Mouse (Mus musculus): ENCODE measurements at regions not wholly inside any gene's neighbourhood (a gene's known extent, or its start where the extent isn't known, plus 50 kb on each side); places are given as distances from the start of the nearest gene placed in this dataset.

DNA sequence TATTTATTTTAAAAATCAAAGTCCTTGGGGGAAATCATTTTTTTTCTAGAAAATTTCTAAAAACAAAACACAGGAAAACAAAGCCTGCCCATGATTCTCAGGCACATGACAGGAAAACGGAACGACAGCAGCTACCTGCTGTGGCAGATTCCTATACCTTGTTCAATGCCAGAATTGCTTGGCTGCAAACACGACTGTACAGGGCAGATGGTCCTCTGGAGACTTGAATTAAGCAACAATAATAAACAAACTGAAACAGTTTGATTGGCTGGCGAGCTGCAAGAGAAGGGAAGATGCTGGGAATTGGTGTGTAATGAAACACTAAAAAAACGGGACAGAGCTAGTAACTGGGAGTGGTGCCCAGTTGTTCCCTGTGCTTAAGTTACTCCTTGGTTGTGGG, 280.1 kb downstream of the Slc4a3 start:
- intact Hi-C loops (cut with DNase I), result no loop called here

DNA sequence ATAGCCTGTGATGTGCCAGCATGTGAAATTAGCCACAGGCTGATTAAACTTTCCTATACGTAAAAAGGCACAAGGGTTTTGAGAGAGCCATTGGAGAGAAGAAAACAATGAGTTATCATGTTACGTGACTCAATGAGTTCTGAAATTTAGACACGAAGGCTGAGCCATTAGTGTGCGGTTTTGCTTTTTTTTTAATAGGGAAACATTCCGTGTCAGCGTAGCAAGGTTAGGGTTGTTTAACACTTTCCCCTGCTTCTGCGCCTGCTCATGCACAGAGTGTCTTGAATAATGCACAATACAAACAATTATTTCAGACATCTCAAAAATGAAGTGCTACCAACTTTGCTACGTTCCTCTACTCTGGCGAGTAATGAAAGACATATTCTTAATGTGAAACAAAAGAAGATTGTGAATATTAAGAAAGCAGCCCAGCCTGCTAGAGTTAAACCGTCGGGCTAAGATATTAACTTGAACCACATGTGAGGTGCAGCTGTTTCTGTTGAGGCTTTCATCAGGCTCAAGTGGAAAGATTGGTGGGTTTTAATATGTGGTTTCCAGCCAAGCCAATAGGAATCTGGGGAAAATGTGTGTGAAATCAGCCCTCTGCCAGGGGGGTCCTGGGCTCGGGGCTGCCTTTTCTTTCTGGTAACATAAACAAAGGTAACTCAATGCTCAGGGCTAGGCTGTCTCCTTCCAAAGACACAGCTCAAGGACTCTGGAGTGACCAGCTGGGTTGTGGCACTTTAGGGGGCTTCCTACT, 287.2 kb downstream of the Slc4a3 start:
- intact Hi-C loops (cut with DNase I), result no loop called here

DNA sequence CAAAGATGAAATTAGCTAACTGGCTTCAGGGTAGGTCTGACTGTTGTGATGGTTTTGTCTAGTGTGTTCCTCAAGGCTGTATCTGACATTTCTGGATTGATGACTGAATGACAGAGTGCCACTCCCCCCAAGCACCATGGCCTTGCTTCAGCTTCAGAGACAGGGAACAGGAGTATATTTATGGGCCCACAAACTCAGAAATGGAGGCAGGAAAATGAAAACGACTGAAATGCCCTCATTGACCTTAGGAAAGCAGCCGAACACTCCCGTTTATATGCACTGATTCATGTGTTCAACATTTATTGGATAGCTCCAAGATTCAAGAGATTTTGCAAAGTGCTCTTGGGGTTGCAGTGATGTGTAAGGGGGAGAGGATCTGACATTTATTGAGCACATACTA, 288.3 kb downstream of the Slc4a3 start:
- intact Hi-C loops (cut with DNase I), result no loop called here

DNA sequence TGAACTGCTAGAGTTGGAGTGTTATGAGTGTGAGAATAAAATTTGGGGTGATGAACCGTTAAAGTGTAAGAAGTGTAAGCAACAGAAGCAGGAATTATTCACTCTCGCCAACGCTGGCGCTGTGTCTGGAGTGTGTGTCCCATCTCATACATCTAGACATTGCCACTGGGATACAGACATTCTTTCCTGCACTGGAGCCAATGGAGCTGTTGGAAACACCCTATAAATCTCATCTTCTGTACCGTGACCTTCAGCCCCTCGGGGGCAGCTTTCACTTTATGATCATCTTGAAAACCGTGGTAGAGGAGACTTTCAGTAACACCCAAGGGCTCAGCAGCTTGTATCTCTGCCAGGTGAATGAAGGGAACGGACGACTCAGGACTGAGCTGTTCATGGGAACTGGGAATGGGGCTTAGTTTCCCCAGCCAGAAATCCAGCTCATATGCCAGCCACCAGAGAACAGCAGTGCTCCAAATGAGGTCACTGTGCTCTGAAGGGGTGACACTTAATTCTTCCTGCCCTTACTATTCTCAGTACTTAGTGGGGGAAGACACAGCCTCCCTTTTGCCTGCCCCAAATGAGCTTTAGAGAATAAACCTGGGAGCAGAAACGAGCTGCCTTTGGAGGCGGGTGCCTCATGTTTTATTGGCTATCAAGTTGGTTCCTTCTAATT, 293.6 kb downstream of the Slc4a3 start:
- intact Hi-C loops (cut with DNase I), result no loop called here

DNA sequence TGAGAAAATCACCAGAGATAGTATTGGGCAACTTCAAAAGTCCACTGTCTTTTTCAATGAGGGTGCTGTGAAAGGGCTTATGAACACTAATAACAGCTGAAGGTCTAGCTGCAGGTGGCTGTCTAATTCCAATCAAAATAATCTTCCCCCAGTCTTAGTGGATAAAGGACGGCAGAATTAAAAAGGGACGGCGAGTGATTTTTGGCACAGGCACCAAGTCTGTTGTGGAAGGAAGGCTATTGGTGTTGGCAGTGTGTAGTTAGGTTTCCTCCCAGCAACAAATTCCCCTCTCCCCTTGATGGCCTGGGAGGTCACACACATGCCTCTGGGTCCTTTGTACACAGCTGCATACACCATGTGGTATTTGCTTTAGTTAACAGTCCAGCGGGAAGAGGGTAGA, 296.3 kb downstream of the Slc4a3 start:
- intact Hi-C loops (cut with DNase I), result no loop called here

DNA sequence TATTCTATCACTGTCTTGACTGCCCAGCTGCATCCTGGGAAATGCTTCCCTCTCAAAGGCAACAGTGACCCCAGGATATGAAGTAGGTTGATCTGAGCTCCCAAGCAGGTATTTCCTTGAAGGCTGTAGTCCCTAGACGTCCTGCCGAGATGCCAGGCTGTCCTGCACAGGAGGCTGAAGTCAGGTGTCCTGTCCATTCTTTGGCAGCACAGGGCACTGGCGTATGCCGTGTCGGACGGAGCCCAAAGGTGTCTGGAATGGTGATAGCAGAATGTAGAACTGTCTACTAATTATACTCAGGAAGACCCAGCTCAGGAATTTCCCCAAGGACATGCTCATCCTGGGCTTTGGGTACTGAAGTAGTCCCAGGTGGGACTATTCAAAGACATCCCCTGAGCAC, 297.3 kb downstream of the Slc4a3 start:
- intact Hi-C loops (cut with DNase I), result no loop called here

DNA sequence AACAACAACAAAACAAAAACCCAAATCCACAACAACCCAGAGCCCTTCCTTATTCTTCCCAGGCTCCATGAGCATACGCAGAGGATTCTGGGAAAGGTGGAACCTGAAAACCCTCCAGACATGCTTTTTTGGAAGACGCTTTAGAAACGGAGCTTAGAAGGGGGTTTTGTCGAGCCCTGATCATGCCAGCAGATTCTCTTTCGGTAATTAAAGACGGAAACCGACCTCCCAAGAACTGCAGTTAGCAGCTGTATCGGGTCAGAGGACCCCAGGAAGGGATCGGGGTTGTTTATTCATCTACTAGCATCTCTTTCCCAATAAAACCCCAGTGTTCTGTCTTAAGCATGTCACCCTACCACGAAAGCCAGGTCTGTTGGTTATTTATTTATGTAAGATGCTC, 298.1 kb downstream of the Slc4a3 start:
- intact Hi-C loops (cut with DNase I), result no loop called here

DNA sequence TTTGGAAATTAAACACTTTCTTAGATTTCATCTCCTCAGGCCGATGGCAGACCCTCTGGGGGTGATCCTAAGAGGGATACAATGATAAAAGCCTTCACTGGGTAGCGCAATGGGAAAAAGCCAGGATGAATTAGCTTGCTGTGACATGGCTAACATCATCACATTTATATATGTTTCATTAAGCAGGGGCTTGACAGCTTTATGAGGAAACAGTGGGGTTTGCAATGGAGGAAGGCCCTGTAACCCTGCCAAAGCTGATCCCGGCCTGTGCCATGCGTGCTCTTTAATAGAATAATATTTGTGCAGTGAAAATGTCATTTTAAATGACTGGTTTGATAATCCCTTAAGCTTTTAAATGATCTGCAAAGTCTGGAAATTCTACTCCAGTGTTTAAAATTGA, 298.5 kb downstream of the Slc4a3 start:
- intact Hi-C loops (cut with DNase I), result no loop called here

DNA sequence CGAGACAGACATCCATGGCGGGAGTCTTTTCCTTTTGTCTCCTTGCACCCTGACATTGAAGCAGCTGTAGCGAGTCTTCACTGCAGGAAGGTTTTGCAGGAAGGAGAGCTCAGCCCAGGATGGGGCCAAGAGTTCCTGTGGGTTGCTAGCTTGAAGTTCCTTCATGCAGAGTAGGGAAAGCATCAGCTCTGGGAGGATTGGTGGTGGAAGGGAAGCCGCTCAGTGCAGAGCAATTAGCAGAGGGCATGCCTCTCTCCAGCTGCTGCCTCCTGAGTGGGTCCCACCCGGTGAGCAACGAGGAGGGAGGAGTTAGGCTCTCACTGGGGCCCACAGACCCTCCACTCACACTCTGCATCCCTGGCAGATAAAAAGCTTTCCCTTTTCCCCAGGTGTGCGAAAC, 298.9 kb downstream of the Slc4a3 start:
- intact Hi-C loops (cut with DNase I), result no loop called here

DNA sequence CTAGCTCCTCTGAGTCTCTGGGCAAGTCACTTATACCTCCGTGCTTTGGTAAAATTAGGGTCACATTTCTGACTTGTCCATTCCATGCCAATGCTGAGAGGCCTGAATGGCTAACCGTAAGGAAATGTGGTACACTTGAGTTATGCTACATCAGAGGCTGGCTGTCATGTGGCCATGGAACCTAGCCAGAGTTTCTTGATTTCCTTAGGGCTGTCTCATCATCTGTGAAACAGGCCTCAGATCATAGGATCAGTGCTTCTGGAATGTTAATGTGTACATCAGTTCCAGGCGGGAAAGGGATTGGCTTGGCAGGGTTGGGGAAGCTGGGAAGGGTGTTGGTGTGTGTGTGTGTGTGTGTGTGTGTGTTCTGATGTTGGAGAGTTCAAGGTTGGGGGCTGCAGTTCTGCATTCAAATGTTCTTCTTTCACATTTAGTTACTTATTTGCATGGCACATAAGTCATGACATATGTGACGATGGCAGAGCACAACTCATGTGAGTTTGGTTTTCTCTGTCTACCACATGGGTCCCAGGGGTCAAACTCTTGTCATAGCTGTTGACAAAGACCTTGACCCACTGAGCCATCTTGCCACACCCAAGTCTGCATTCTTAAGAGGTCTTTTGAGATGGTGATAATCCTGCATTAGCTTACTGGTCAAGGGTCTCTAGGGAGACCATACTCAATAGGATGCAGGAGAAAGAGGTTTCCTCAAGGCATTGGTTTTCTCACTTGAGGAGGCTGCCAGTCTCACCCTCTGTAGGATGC, 299.9 kb downstream of the Slc4a3 start:
- intact Hi-C loops (cut with DNase I), result no loop called here

DNA sequence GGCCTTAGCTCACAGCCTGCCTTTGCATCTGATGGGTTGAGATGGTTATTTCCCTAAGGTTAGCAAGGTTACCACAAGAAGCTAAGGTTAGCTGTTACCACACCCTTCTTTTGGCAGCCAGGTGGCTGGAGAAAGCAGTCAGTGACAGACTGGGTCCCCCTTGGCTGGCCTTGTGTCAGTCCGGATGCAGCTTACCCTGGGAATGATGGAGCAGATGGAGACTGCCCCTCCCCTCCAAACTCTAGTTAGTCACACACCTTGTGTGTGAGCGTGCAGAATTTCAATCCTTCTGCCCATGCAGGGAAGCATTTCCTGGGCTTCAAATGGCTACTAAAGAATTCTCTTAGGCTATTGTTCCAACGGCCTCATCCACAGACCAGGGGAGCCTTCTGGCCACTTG, 301.6 kb downstream of the Slc4a3 start:
- intact Hi-C loops (cut with DNase I), result no loop called here

DNA sequence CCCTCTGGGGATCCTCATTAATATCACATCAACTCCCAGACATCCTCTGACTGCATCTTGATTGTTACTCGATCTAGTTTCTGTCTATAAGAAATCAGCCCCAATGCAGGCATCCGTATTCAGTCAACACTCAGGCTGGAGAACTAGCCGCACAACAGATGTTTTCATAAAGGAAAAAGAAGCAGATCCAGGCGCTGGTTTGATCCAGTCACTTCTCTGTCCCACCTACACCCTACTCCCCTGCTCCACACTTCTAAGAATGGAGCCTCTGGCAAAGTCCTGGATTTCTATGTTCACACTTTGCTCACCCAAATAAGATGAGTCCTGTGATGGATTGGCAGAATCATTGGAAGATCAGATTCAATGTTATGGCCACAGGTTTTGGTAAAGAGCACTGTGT, 302.4 kb downstream of the Slc4a3 start:
- intact Hi-C loops (cut with DNase I), result no loop called here

DNA sequence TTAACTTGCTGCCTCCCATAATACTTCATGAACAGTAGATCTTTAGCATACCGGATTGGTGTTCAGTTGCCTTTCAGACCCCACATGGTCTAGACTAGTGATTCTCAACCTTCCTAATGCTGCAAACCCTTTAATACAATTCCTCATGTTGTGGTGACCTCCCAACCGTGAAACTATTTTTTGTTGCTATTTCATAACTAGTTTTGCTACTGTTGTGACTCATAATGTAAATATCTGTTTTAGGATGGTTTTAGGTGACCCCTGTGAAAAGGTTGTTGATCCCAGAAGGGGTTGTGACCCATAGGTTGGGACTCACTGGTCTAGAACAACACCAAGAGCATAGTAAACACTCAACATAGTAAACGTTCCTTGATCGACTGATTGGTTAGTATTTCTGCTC, 304.1 kb downstream of the Slc4a3 start:
- intact Hi-C loops (cut with DNase I), result no loop called here

DNA sequence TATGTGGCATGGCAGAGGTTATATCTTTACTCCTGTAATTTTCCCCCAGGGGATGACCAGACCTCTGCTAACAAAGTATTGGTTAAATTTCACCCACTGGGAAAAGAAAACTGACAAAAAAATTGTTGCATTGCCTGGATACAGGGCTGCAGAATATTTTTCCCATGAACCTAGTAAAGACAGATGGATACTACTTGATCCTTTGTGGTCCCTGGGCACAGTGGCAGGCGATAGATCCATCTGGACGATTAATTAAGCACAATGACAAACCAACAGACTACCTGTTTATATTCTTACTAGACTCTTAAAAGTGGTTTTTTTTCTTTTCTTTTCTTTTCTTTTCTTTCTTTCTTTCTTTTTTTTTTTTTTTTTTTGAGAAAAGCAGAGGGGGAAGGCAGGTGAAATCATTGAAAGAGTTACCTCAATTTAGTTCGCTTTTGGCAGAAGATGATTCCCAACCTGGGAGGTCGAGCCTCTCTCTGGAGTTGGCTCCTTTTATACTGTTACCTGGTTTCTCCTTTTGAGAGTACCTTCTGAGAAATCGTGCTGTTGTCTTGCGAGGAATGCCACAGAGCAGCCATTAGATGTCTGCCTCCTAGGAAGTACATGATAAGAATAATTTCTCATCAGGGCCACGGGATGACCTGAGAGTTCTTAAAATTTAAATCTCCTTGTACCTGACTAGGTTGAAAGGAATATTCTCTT, 312.6 kb downstream of the Slc4a3 start:
- intact Hi-C loops (cut with DNase I), result no loop called here

DNA sequence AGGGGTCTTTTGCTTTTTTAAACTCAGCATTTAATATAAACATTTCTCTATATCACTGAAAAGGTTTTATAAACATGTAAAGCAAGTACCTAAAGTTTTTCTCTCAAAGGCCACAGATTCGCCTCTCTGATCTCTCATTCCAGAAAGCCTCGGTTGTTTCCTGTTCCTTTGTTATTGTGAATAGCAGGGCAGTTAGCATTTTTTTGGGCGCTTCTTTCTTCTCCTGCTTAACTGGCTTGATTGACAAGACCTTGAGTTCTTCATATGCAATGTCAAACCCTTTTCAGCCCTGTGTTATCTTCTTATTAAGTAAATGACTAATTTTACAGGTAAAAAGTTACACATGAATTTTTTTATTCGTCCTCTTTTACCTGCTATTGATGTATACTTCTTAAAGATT, 316.7 kb downstream of the Slc4a3 start:
- intact Hi-C loops (cut with DNase I), result no loop called here

DNA sequence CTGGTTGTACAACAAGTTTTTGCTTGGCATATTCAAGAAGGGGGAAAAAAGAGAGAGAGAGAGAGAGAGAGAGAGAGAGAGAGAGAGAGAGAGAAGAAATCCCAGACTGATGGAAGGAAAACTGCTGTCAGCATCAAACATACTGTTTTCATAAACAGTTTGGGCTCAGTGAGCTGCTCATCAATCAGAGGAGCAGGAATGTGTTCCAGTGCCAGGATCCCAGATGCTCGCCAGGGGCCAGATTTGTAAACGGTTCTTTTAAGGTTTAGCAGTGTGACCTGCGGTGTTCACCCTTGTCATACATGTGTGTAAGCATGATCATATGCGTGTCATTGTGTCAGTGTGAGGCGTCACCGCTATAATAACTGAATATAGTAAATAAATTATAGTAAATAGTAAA, 320.5 kb downstream of the Slc4a3 start:
- intact Hi-C loops (cut with DNase I), result no loop called here

DNA sequence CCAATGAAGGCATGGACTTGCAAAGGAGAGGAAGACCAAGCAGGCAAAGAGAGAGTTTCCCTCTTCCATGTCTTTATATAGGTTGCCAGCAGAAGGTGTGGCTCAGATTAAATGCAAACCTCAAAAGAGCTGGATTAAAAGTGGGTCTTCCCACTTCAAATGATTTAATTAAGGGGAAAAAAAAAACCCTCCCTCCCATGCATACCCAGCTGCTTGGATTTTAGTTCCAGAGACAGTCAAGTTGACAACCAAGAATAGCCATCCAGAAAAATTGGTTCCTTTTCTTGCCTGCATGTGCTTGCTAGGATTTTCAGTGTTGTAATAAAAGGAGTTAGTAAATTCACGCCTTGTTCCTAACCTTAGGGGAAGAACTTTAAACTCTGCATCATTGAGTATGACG, 323.3 kb downstream of the Slc4a3 start:
- intact Hi-C loops (cut with DNase I), result no loop called here

DNA sequence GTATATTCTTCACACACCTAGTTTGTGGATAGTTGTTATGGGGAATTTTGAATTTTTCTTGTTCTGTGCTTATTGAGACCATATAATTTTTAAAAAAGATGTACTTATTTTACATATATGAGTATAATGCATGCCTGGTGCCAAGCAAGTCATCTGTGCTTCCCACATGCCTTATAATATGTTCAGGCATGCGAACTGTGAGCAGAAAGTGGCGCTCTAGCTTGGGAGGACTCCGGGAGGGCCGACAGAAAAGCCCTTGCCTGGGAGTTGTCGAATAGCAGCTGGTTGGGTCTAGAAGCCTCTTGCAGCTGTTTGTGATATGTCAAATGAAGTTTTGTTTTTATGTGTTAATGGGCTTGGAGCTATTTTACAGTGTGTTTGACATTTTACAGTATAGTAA, 323.8 kb downstream of the Slc4a3 start:
- intact Hi-C loops (cut with DNase I), result no loop called here

DNA sequence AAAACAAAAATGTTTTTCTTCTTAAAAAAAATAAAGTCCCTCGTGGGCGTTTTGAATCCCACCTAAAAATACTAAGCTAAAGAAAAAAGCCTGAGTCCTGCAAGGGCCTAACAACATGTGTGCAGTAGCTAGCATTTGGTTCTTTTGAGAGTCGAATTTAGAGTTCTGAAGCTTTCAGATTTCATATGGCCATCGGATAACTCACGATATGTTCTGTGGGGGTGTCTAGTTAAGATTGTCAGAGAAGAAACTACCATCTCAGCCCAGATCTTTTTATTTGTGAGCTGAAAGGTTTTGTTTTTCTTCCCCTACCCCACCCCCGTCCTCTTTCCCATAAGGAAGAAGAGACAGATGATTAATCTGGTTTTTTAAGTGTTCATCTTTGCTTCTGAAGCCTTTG, 327.8 kb downstream of the Slc4a3 start:
- intact Hi-C loops (cut with DNase I), result no loop called here

DNA sequence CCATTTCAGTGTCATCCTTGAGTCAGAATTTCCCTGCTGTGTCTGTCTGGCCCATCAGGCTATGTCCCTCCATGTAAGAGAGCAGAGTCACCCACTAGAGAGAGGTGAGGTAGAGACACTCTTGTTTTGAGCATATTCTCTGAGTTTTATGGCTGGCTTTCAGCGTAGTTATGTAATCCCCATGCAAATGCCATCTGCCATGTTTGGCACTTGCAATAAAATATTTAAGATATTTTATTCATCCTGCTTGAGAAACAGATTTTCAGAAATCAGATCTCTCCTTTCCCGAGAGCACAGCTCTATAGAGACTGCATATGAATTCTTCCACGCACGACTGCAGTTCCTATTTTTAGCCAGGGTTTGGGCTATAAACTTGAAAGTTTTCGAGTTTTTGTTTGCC, 331.1 kb downstream of the Slc4a3 start:
- intact Hi-C loops (cut with DNase I), result no loop called here

DNA sequence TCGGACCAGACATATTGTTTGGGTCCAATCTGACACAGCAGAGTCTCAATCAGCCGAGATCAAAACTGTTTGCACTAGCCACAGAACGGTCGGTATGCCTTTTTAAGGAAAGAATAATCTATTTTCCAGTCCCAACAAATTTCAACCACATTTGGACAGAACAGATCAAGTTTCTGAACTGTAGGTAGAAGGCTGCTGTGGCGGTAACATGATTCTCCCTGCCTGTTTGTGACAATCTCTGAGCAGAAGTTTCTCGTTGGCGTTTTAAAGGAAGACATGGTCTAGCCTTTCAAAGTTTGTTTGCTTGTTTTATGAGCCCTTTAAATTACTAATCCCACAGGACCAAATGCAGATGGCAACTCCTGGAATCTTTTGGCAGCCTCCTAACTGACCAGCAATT, 339.6 kb downstream of the Slc4a3 start:
- intact Hi-C loops (cut with DNase I), result no loop called here
